Mouse (Mus musculus) CH12.LX (cell line): ENCODE measurements around the gene Zdhhc13. TPM values are rescaled to one million over a fixed set of nuclear protein-coding genes. Genes with fewer than 3 reads are reported as not detected.
A peak's percentile ranks its signal among the peaks of the same experiment; 100 is the strongest.

Experiments used
- DNase-seq: peaks from one replicate; pipeline ENCODE4 v3.0.0-alpha.2; 2013; ENCODE audit errors: extremely low read depth
- H3K27ac ChIP-seq: 2 replicates; pipeline ENCODE4 v1.5.1; 2012; ENCODE audit warnings: low read depth, mild to moderate bottlenecking, control low read depth, moderate library complexity; ENCODE audit not compliant: insufficient read depth
- H3K27me3 ChIP-seq: replicated peaks from 2 replicates; pipeline ENCODE3; 2012; ENCODE audit warnings: inconsistent platforms
- H3K36me3 ChIP-seq, 2 experiments: replicated peaks in 1 of 2; 2 replicates each; pipeline versions ENCODE3 to v1.6.1; 2012; ENCODE audit warnings: inconsistent platforms in 1 of 2, low read length in 1 of 2, mild to moderate bottlenecking in 1 of 2, mixed read lengths in 1 of 2, moderate library complexity in 1 of 2; ENCODE audit not compliant: control insufficient read depth in 1 of 2, insufficient read depth in 1 of 2
- H3K4me1 ChIP-seq, 2 experiments: 2 replicates each; pipeline ENCODE4 v1.6.1; 2012; ENCODE audit warnings: inconsistent platforms in 1 of 2, moderate library complexity in 1 of 2; ENCODE audit not compliant: insufficient read depth in 2 of 2, control insufficient read depth in 1 of 2
- H3K4me2 ChIP-seq: 2 replicates; pipeline ENCODE4 v1.6.1; 2012; ENCODE audit warnings: low read depth, mild to moderate bottlenecking, control low read depth; ENCODE audit not compliant: poor library complexity, insufficient read depth, severe bottlenecking
- H3K4me3 ChIP-seq, 3 experiments: fragments of 150-350 bp in 1 of 3; sonication (generic) in 1 of 3; replicated peaks in 1 of 3; 2 replicates each; pipeline versions ENCODE3 to v1.5.1; 2011 to 2012; ENCODE audit warnings: low read depth in 2 of 3, low read length in 2 of 3, mild to moderate bottlenecking in 2 of 3, moderate library complexity in 2 of 3, control low read depth in 1 of 3, improper control_type of control experiment in 1 of 3, inconsistent platforms in 1 of 3, mixed read lengths in 1 of 3; ENCODE audit not compliant: poor library complexity in 1 of 3
- H3K79me2 ChIP-seq: replicated peaks from 2 replicates; pipeline ENCODE4 v1.6.1; 2012; ENCODE audit warnings: mild to moderate bottlenecking, moderate library complexity; ENCODE audit not compliant: control insufficient read depth, poor library complexity, insufficient read depth, severe bottlenecking; ENCODE audit errors: extremely low read depth
- H3K9ac ChIP-seq: 2 replicates; pipeline ENCODE4 v1.6.1; 2012; ENCODE audit warnings: low read depth, mild to moderate bottlenecking, control low read depth, moderate library complexity; ENCODE audit not compliant: insufficient read depth
- H3K9me3 ChIP-seq: replicated peaks from 2 replicates; pipeline ENCODE3; 2012; ENCODE audit warnings: low read length, inconsistent platforms, mixed read lengths
- CHD2 ChIP-seq: IDR thresholded peaks from 2 replicates; pipeline ENCODE4 v1.6.1; 2011; ENCODE audit warnings: low read length, improper control_type of control experiment
- E2F4 ChIP-seq: IDR thresholded peaks from 2 replicates; pipeline ENCODE4 v1.6.1; 2011; ENCODE audit warnings: low read depth, low read length, improper control_type of control experiment; ENCODE audit not compliant: insufficient replicate concordance
- ELF1 ChIP-seq: IDR thresholded peaks from 2 replicates; pipeline ENCODE4 v1.6.1; 2014; ENCODE audit warnings: low read depth, mild to moderate bottlenecking, inconsistent platforms, low read length, improper control_type of control experiment
- EP300 ChIP-seq: IDR thresholded peaks from 2 replicates; pipeline ENCODE4 v1.6.1; 2011; ENCODE audit warnings: low read length, improper control_type of control experiment
- ETS1 ChIP-seq: conservative IDR thresholded peaks from 2 replicates; pipeline ENCODE4 v1.6.1; 2012; ENCODE audit warnings: low read depth, mild to moderate bottlenecking, inconsistent platforms, low read length, improper control_type of control experiment, moderate library complexity
- GABPA ChIP-seq: IDR thresholded peaks from 2 replicates; pipeline ENCODE4 v1.6.1; 2012; ENCODE audit warnings: low read depth, low read length, improper control_type of control experiment, inconsistent platforms; ENCODE audit not compliant: insufficient replicate concordance
- IRF4 ChIP-seq: IDR thresholded peaks from 2 replicates; pipeline ENCODE4 v1.6.1; 2014; ENCODE audit warnings: low read depth, mild to moderate bottlenecking, inconsistent platforms, low read length, improper control_type of control experiment
- JUN ChIP-seq: IDR thresholded peaks from 2 replicates; pipeline ENCODE4 v1.6.1; 2011; ENCODE audit warnings: low read depth, mild to moderate bottlenecking, low read length, improper control_type of control experiment, moderate library complexity; ENCODE audit not compliant: insufficient read depth
- KAT2A ChIP-seq: IDR thresholded peaks from 2 replicates; pipeline ENCODE4 v1.6.1; 2012; ENCODE audit warnings: low read length, improper control_type of control experiment, inconsistent platforms; ENCODE audit not compliant: insufficient replicate concordance
- MAX ChIP-seq: IDR thresholded peaks from 2 replicates; pipeline ENCODE4 v1.6.1; 2011; ENCODE audit warnings: low read length, improper control_type of control experiment
- MAZ ChIP-seq: IDR thresholded peaks from 2 replicates; pipeline ENCODE4 v1.6.1; 2012; ENCODE audit warnings: low read depth, mild to moderate bottlenecking, inconsistent platforms, low read length, improper control_type of control experiment, moderate library complexity
- MEF2A ChIP-seq: IDR thresholded peaks from 2 replicates; pipeline ENCODE4 v1.6.1; 2014; ENCODE audit warnings: low read depth, mild to moderate bottlenecking, inconsistent platforms, low read length, improper control_type of control experiment, borderline replicate concordance
- POLR2A ChIP-seq: IDR thresholded peaks from 2 replicates; pipeline ENCODE4 v1.6.1; 2011; ENCODE audit warnings: low read depth, mild to moderate bottlenecking, improper control_type of control experiment, low read length
- RAD21 ChIP-seq: IDR thresholded peaks from 2 replicates; pipeline ENCODE4 v1.6.1; 2011; ENCODE audit warnings: low read depth, mild to moderate bottlenecking, low read length, improper control_type of control experiment, moderate library complexity
- SIN3A ChIP-seq: IDR thresholded peaks from 2 replicates; pipeline ENCODE4 v1.6.1; 2012; ENCODE audit warnings: low read length, improper control_type of control experiment, inconsistent platforms
- TBP ChIP-seq: conservative IDR thresholded peaks from 2 replicates; pipeline ENCODE4 v1.6.1; 2011; ENCODE audit warnings: low read depth, low read length, improper control_type of control experiment
- TCF12 ChIP-seq: IDR thresholded peaks from 2 replicates; pipeline ENCODE4 v1.6.1; 2014; ENCODE audit warnings: low read depth, mild to moderate bottlenecking, inconsistent platforms, low read length, improper control_type of control experiment
- UBTF ChIP-seq: IDR thresholded peaks from 2 replicates; pipeline ENCODE4 v1.6.1; 2012; ENCODE audit warnings: low read depth, mild to moderate bottlenecking, inconsistent platforms, low read length, improper control_type of control experiment, moderate library complexity
- ZKSCAN1 ChIP-seq: IDR thresholded peaks from 2 replicates; pipeline ENCODE4 v1.6.1; 2012; ENCODE audit warnings: low read depth, inconsistent platforms, low read length, improper control_type of control experiment, borderline replicate concordance
- dilution Hi-C: fragments of 300-500 bp; cut with MboI; formaldehyde crosslinking; loops from 2 replicates; pipeline ENCODE4 v1.14.3; 2020; ENCODE audit warnings: low sequenced_read_pairs; ENCODE audit not compliant: extremely low pct_unique_long_range_greater_than_20kb, extremely low pct_ligation_motif_present
- in situ Hi-C: fragments of 300-500 bp; cut with MboI; formaldehyde crosslinking; loops from 3 replicates; pipeline ENCODE4 v1.14.3; 2019; ENCODE audit warnings: low sequenced_read_pairs, low pct_ligation_motif_present, low pct_unique_long_range_greater_than_20kb, mixed read lengths
- polyA plus RNA-seq: library from polyadenylated mRNA; unstranded; fragments of >175 nt; gene quantifications from 2 replicates; pipeline ENCODE4 v1.2.1, GENCODE M21; 2012; ENCODE audit warnings: low read depth; ENCODE audit not compliant: insufficient read length
- total RNA-seq, 2 experiments: library from RNA; depleted of rRNA; stranded (reverse); fragments of 300-350 nt in 1 of 2; fragments of >200 nt in 1 of 2; gene quantifications; 2 replicates each; pipeline ENCODE4 v1.2.3; 2012 to 2014

Gene Zdhhc13
- total and polyA plus RNA-seq, 3 experiments: 19.9 to 74.3 (median 32.3) TPM

GRCm38 (mm10) chr7:48788348-48788747 lies 455 bp upstream of the Zdhhc13 start:
- Histone ChIP-seq H3K27me3 (no peaks in the 10 kb centered on the region), H3K36me3 (peaks cover 0 to 7% of the 10 kb centered on the region in 2 experiments), H3K79me2 (0 out of 2 replicates have a peak, but pooled peaks cover 3% of the 10 kb centered on the region), H3K4me1 (peaks cover 5 to 57% of the 10 kb centered on the region in 2 experiments; a peak in 3 of 4 replicates), H3K4me2 (peak overlapping the region; percentile 57; the same call in 1 of the 2 replicates), H3K9me3 (no peaks in the 10 kb centered on the region), H3K9ac (no peak overlapping the region), H3K4me3 (peak overlapping the region in 1 of 3 experiments; percentile 27), H3K27ac (no peak overlapping the region)
- peak; percentile 37 for DNase-seq
- in situ Hi-C loops: no loop called here
- dilution Hi-C loops: no loop called here
- TF ChIP-seq TBP (no peak), MEF2A (0 out of 2 replicates have a peak, but pooled peaks have one; percentile 4)

GRCm38 (mm10) chr7:48790117-48790516 lies 1.3 kb downstream of the Zdhhc13 start:
- dilution Hi-C loops: no loop called here
- Histone ChIP-seq H3K79me2 (0 out of 2 replicates have a peak, but pooled peaks cover 3% of the 10 kb centered on the region), H3K4me1 (peaks cover 5 to 57% of the 10 kb centered on the region in 2 experiments; a peak in 3 of 4 replicates), H3K36me3 (peaks cover 0 to 11% of the 10 kb centered on the region in 2 experiments), H3K9me3 (no peaks in the 10 kb centered on the region), H3K27ac (no peak overlapping the region), H3K9ac (no peak overlapping the region)
- in situ Hi-C loops: no loop called here
- peak; percentile 46 for DNase-seq
- TF ChIP-seq TBP (no peak), EP300 (no peak), POLR2A (no peak), SIN3A (no peak), ETS1 (no peak), KAT2A (no peak), RAD21 (no peak), MAX (no peak), MAZ (no peak), TCF12 (no peak), ZKSCAN1 (no peak), JUN (no peak), E2F4 (no peak), CHD2 (no peak), UBTF (no peak), ELF1 (no peak), IRF4 (no peak), GABPA (no peak)
- TF ChIP-seq, all 38 proteins: peak for 0
- no peaks in the 10 kb centered on the region for H3K27me3 ChIP-seq
- H3K4me2 ChIP-seq: peak overlapping the region; percentile 21; the same call in 1 of the 2 replicates
- peak overlapping the region in 2 of 3 experiments; percentile 80 to 89 for H3K4me3 ChIP-seq
